Mouse (Mus musculus) thymus, postnatal 25 days (tissue): ENCODE results near the gene Gmfg.

ENCODE experiments used
- DNase-seq: peaks from one replicate; pipeline ENCODE4 v3.0.0; 2022

The Gmfg gene

GRCm38 (mm10) chr7:28436932-28437570 lies at the start of gene Gmfg:
Gmfg (plus strand) TSS chr7:28437447.
- DNase-seq = peak; percentile 86

- no peak for DNase-seq
These were observed 46.9 kb upstream of the Gmfg start for GRCm38 (mm10) chr7:28390331-28390730.

- DNase-seq = peak; percentile 93
These were observed 44.6 kb upstream of the Gmfg start, which contains the start of the genes Med29 and Paf1 for GRCm38 (mm10) chr7:28392429-28393271. Med29 (minus strand) TSS chr7:28392708. Paf1 (plus strand) TSS chr7:28392951.

- DNase-seq = no peak
These were observed 43.8 kb upstream of the Gmfg start for GRCm38 (mm10) chr7:28393272-28393951.

GRCm38 (mm10) chr7:28395425-28395824 lies 41.8 kb upstream of the Gmfg start:
- no peak for DNase-seq

- no peak for DNase-seq
These were observed 39.2 kb upstream of the Gmfg start for GRCm38 (mm10) chr7:28398000-28398399.

GRCm38 (mm10) chr7:28398696-28399340 lies 38.4 kb upstream of the Gmfg start:
- no peak for DNase-seq

GRCm38 (mm10) chr7:28401030-28401429 lies 36.2 kb upstream of the Gmfg start:
- no peak for DNase-seq

GRCm38 (mm10) chr7:28401942-28402341 lies 35.3 kb upstream of the Gmfg start:
- DNase-seq = no peak

- DNase-seq = no peak
These were observed 26.3 kb upstream of the Gmfg start for GRCm38 (mm10) chr7:28410841-28411475.

GRCm38 (mm10) chr7:28412826-28413225 lies 24.4 kb upstream of the Gmfg start:
- peak; percentile 38 for DNase-seq

- no peak for DNase-seq
These were observed 19.9 kb upstream of the Gmfg start for GRCm38 (mm10) chr7:28417368-28417767.

GRCm38 (mm10) chr7:28418096-28418670 lies 19.1 kb upstream of the Gmfg start:
- no peak for DNase-seq

- DNase-seq = no peak
These were observed 17.8 kb upstream of the Gmfg start for GRCm38 (mm10) chr7:28419416-28419815.

- no peak for DNase-seq
These were observed 14.2 kb upstream of the Gmfg start for GRCm38 (mm10) chr7:28423018-28423417.

- DNase-seq = no peak
These were observed 9.5 kb upstream of the Gmfg start for GRCm38 (mm10) chr7:28427738-28428137.

- no peak for DNase-seq
These were observed 6.7 kb upstream of the Gmfg start for GRCm38 (mm10) chr7:28430512-28430911.

GRCm38 (mm10) chr7:28432252-28432651 lies 5.0 kb upstream of the Gmfg start:
- DNase-seq = no peak

GRCm38 (mm10) chr7:28435660-28436259 lies 1.5 kb upstream of the Gmfg start:
- no peak for DNase-seq

GRCm38 (mm10) chr7:28436271-28436904 lies 859 bp upstream of the Gmfg start:
- peak; percentile 100 for DNase-seq

GRCm38 (mm10) chr7:28437964-28438363 lies 717 bp downstream of the Gmfg start:
- DNase-seq = no peak
